Mouse (Mus musculus) inflammation-experienced regulatory T-cells, adult 6 months (primary cell): ENCODE measurements around the gene Olfr220. TPM values are rescaled to one million over a fixed set of nuclear protein-coding genes. Genes with fewer than 3 reads are reported as not detected.

Source experiments
- ATAC-seq: one replicate; pipeline ENCODE4 v1.8.0; 2017
- polyA plus RNA-seq, 3 experiments: library from polyadenylated mRNA; unstranded; fragments of 100-300 nt; shearing (Covaris generic); gene quantifications; one replicate each; pipeline ENCODE4 v1.2.1; 2017

The Olfr220 gene
- polyA plus RNA-seq, result not detected

DNA sequence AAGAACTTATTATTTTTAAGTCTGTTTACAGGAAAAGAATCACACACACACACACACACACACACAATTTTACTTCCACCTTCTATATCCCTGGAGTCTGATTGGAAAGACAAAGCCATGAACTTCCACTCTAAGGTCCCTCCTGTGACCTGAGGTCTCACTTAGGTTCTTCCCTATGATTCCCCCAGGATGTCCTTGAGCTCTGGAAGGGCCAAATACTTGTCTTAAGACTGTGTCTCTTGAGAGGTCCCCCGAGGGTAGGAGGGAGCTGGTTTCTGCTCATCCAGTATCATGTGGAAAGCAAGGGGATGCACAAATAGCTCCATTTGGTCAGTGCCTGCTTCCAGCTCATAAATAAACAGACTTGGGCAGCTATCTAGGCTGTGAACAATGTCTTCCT lies at the start of gene Olfr220:
Olfr220 (plus strand) TSS at position 301 of the 400 bp plus-strand sequence.
- no peak for ATAC-seq

DNA sequence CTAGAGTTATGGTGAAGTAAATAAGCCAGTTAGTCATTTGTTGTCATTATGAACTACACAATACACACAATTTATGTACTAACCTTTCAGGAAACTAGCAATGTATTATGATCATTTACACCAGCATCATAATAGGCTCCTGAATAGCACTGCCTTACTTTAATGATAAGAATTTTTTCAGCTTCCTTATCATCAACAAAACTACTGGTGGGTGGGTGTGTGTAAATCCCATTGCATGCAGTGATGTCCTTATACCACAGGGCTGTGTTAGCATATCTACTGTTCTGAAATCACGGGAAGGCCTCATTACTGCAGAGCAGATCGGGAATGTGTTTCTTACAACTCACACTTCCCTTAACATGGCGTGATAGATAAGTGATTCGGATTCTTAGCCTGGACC lies 18.9 kb upstream of the Olfr220 start:
- no peak for ATAC-seq

DNA sequence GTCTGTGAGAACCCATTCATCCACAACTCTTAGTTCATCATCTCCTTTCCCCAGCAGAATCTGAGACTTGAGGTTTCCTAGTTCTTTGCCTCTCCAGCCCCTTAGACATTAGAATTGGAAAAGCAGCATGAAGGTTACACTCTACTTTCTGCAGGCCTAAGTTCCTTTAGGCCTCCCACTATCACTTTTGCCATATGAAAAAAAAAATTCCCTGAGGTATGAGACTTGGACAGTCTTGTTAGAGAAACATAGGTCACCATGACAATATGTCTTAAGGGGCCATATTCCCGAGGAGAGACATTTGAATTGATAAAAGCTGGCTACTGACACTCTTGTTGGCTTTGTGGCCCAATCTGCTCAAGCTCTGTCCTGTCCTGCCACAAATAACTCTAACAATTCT lies 18.1 kb upstream of the Olfr220 start, which contains the start of gene Olfr414:
Olfr414 (plus strand) TSS at position 301 of the 400 bp plus-strand sequence.
- no peak for ATAC-seq

DNA sequence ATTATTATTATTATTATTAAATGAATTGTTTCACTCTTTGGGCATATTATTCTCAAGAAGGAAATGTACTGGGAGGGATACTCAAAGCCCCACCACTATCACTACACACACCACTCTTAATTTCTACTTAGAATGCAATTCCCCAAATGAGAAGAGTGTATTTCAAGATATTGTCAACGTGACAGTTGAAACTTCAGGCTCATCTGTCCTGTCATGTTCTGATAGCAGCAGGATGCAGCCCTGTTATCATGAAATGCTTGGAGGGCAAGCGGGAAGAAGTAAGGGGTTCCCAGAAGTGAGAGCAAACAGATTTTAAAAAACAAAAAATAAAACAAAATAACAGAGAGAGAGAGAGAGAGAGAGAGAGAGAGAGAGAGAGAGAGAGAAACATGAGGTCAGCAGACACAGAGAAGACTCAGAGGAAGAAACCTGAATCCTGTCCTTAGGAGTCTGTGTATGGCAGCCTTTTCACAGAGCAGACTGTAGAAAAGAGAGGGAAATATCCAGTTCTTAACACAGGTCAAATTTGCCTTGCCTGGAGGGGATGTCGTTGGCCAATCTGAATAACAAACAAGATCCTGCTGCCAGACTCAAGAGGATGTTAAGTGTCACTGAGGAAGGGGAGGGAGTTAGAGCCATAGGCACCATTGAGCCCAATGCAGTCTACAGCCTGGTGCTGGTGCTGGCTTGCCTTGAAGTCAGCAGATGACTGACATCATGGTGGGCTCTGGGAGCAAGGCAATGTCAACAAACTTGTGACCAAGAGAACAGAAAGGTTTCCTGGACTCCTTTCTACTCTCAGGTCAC lies 15.5 kb upstream of the Olfr220 start:
- ATAC-seq, result no peak

DNA sequence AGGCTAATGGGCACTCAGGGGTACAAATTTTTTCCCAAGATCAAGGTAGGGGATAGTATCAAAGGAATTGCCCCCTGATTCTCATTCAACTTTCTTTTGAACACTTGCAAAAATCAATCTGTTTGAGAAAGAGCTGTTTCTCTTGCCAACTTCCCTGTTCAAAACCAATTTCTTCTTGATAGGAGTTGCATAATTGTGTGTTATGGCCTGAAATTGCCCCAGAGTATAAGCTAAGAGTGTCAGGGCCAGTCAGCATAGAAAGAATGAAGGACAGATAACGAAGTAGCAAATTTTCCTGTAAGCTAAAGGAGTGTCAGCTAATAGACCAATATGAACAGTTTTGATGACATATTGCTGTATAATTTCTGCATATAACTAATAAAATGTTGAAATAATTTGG lies 14.5 kb upstream of the Olfr220 start:
- ATAC-seq, result no peak

DNA sequence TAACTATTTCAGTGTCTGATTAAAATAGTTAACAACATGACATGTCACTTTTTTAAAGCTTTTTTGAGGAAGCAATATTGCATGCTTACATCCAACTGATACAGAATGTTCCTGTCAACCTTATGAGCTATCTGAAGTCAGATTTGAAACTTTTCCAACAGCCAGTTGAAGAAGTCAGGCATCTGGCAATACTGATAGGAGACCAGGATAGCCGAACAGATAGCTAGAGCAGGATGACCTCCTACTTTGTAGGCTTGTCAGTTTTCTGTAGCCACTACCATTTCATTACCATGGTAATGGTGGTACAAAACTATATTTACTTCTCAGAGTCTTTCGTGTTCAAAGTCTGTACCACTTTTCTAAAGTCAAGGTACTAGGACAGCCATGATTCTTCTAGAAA lies 13.5 kb upstream of the Olfr220 start:
- ATAC-seq, result no peak

DNA sequence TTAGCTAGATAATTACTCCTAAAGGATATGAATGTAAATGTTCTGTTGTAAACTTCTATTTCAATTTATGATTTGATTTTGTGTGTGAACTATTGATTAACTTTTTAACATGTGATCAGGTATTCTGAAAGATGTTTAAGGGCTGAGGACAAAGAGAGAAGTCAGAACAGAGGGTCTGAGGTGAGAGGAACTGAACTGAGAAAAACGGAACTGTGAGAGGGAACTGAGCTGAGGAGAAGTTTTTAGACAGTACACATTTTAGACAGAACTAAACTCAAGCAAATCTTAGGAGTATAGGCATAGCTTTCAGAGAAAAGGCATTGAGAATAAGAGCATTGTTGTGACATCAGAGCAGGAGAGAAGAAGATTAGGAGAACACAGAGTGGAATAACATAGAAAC lies 7.8 kb upstream of the Olfr220 start:
- ATAC-seq, result no peak

DNA sequence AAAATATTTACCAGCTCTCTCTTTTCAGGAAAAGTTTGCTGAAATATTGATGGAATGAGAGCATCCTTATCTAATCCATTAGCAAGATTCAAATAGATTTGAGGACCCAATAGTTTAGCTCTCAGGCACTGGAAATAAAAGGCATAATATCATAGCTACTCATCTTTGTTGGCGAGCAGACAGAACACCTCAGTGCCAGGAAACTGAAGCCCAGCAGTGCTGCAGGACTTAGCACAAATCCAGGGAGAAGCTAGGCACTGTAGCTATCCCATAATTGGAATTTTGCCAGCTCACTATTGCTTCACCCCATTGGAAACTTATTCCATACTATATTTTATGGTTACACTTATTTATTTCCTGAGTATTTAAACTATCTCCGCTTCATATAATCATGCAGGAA lies 13.2 kb downstream of the Olfr220 start:
- no peak for ATAC-seq

DNA sequence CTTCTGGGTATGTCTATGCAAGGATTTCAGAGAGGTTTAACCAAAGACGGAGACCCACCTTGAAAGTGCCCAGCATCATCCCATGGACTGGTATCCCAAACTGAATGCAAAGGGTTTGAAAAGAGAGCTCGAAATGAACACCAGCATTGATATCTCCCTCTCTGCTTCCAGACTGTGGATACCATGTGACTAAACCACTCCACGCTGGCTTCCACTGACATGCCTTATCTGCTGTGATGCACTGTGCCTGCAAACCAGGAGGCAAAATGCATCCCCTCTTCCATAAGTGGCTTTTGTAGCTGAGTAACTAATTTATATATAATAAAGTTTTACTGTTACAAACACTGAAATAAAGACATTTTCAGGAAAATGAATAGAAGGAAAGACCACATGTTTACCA lies 23.5 kb downstream of the Olfr220 start:
- no peak for ATAC-seq

DNA sequence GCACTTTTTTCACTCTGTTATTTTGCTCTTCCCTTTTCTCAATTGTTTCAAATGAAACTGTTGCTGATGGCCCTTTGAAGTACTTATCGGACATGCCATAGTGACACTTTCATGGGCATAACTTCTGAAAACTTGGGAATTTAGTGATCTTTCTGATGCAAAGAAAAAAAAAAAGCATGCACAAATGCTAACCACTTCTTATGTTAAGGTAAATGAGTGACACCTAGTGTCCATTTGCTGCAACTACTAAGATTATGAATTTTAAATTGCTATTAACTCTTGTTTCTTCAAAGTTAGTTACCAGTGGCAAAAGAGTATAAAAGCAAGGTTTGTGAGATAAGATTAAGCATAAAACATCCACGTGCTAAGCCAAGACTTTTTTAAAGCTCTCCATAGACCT lies 24.4 kb downstream of the Olfr220 start:
- ATAC-seq, result no peak

DNA sequence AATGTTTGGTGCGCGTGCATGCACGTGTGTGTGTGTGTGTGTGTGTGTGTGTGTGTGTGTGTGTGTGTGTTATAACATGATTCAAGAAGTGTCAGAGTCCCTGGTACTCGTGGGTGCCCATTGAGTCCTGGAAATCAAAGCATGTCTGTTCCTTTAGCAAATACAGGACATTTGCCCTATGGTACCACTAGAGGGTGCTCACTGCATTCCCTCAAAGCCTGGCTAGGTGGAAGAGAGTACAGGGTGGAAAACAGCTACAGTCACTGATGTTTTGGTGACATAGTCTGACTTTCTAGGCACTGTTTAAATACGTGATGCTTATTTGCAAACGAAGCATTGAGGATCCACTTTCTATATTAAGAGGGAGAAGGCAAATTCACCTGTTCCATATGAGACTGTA lies 27.9 kb downstream of the Olfr220 start:
- no peak for ATAC-seq

DNA sequence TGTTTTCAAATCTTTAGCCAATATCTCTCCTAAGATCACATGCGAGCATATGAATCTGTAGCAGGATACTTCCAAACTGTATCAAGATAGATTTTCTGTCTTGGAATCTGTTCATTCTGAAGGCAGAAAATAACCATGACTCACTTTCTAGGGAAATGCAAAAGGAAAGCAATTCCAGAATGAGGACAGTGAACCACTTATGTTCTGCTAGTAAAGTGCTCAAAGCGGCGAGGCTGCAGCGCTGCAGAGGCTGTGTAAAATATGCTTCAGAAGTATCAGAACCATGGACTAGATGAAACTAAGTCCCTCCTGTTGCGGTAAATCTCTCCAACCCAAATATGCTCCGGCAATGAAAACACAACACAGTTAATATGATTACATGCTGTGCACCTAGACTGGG lies 40.7 kb downstream of the Olfr220 start:
- ATAC-seq, result no peak

DNA sequence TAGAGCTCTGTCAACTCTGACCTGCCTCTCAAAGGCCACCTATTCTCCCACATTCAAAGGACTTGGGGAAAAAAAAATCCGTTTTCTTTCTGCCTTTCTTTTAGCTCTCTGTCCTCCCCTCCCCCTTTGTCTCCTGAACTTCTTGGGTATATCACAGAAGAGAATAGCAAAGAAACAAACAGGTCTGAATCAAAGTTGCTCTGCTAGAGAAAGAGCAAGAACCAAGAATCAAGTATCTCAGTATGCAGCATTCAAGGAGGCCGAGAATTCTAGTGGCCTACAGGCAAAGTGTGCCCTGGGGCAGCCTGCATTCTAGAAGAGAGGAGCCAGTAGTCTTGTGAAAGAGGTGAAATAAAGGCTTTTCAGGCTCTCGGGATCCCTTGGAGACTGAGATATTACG lies 58.2 kb downstream of the Olfr220 start:
- ATAC-seq, result no peak

Other genes with a start within 250 kb of the Olfr220 start
- not detected for gene Olfr419, start 190.0 kb upstream of the Olfr220 start, polyA plus RNA-seq
- not detected for gene Mptx1, start 111.6 kb upstream of the Olfr220 start, polyA plus RNA-seq
- not detected for gene Olfr417, start 77.0 kb upstream of the Olfr220 start, polyA plus RNA-seq
- gene Olfr248, start 51.0 kb upstream of the Olfr220 start, polyA plus RNA-seq, result not detected
- gene Olfr414, start 18.0 kb upstream of the Olfr220 start, polyA plus RNA-seq, result not detected
- gene Fmn2, start 59.7 kb downstream of the Olfr220 start, polyA plus RNA-seq, result not detected